Mouse (Mus musculus) CH12.LX (cell line): ENCODE measurements at regions not wholly inside any gene's neighbourhood (a gene's known extent, or its start where the extent isn't known, plus 50 kb on each side); places are given as distances from the start of the nearest gene placed in this dataset.
A peak's percentile ranks its signal among the peaks of the same experiment; 100 is the strongest.

ENCODE experiments used
- DNase-seq: peaks from one replicate; pipeline ENCODE4 v3.0.0-alpha.2; 2013; ENCODE audit errors: extremely low read depth
- H3K27ac ChIP-seq: 2 replicates; pipeline ENCODE4 v1.5.1; 2012; ENCODE audit warnings: low read depth, mild to moderate bottlenecking, control low read depth, moderate library complexity; ENCODE audit not compliant: insufficient read depth
- H3K27me3 ChIP-seq: replicated peaks from 2 replicates; pipeline ENCODE3; 2012; ENCODE audit warnings: inconsistent platforms
- H3K36me3 ChIP-seq, 2 experiments: replicated peaks in 1 of 2; 2 replicates each; pipeline versions ENCODE3 to v1.6.1; 2012; ENCODE audit warnings: inconsistent platforms in 1 of 2, low read length in 1 of 2, mild to moderate bottlenecking in 1 of 2, mixed read lengths in 1 of 2, moderate library complexity in 1 of 2; ENCODE audit not compliant: control insufficient read depth in 1 of 2, insufficient read depth in 1 of 2
- H3K4me1 ChIP-seq, 2 experiments: 2 replicates each; pipeline ENCODE4 v1.6.1; 2012; ENCODE audit warnings: inconsistent platforms in 1 of 2, moderate library complexity in 1 of 2; ENCODE audit not compliant: insufficient read depth in 2 of 2, control insufficient read depth in 1 of 2
- H3K4me2 ChIP-seq: 2 replicates; pipeline ENCODE4 v1.6.1; 2012; ENCODE audit warnings: low read depth, mild to moderate bottlenecking, control low read depth; ENCODE audit not compliant: poor library complexity, insufficient read depth, severe bottlenecking
- H3K4me3 ChIP-seq, 3 experiments: fragments of 150-350 bp in 1 of 3; sonication (generic) in 1 of 3; replicated peaks in 1 of 3; 2 replicates each; pipeline versions ENCODE3 to v1.5.1; 2011 to 2012; ENCODE audit warnings: low read depth in 2 of 3, low read length in 2 of 3, mild to moderate bottlenecking in 2 of 3, moderate library complexity in 2 of 3, control low read depth in 1 of 3, improper control_type of control experiment in 1 of 3, inconsistent platforms in 1 of 3, mixed read lengths in 1 of 3; ENCODE audit not compliant: poor library complexity in 1 of 3
- H3K79me2 ChIP-seq: replicated peaks from 2 replicates; pipeline ENCODE4 v1.6.1; 2012; ENCODE audit warnings: mild to moderate bottlenecking, moderate library complexity; ENCODE audit not compliant: control insufficient read depth, poor library complexity, insufficient read depth, severe bottlenecking; ENCODE audit errors: extremely low read depth
- H3K9ac ChIP-seq: 2 replicates; pipeline ENCODE4 v1.6.1; 2012; ENCODE audit warnings: low read depth, mild to moderate bottlenecking, control low read depth, moderate library complexity; ENCODE audit not compliant: insufficient read depth
- H3K9me3 ChIP-seq: replicated peaks from 2 replicates; pipeline ENCODE3; 2012; ENCODE audit warnings: low read length, inconsistent platforms, mixed read lengths
- BHLHE40 ChIP-seq: IDR thresholded peaks from 2 replicates; pipeline ENCODE4 v1.6.1; 2011; ENCODE audit warnings: mild to moderate bottlenecking, low read depth, low read length, improper control_type of control experiment
- EP300 ChIP-seq: IDR thresholded peaks from 2 replicates; pipeline ENCODE4 v1.6.1; 2011; ENCODE audit warnings: low read length, improper control_type of control experiment
- GABPA ChIP-seq: IDR thresholded peaks from 2 replicates; pipeline ENCODE4 v1.6.1; 2012; ENCODE audit warnings: low read depth, low read length, improper control_type of control experiment, inconsistent platforms; ENCODE audit not compliant: insufficient replicate concordance
- IRF4 ChIP-seq: IDR thresholded peaks from 2 replicates; pipeline ENCODE4 v1.6.1; 2014; ENCODE audit warnings: low read depth, mild to moderate bottlenecking, inconsistent platforms, low read length, improper control_type of control experiment
- JUN ChIP-seq: IDR thresholded peaks from 2 replicates; pipeline ENCODE4 v1.6.1; 2011; ENCODE audit warnings: low read depth, mild to moderate bottlenecking, low read length, improper control_type of control experiment, moderate library complexity; ENCODE audit not compliant: insufficient read depth
- JUND ChIP-seq: conservative IDR thresholded peaks from 2 replicates; pipeline ENCODE4 v1.6.1; 2011; ENCODE audit warnings: low read depth, low read length, improper control_type of control experiment
- TBP ChIP-seq: conservative IDR thresholded peaks from 2 replicates; pipeline ENCODE4 v1.6.1; 2011; ENCODE audit warnings: low read depth, low read length, improper control_type of control experiment
- USF1 ChIP-seq: IDR thresholded peaks from 2 replicates; pipeline ENCODE4 v1.6.1; 2014; ENCODE audit warnings: low read depth, mild to moderate bottlenecking, inconsistent platforms, low read length, improper control_type of control experiment
- dilution Hi-C: fragments of 300-500 bp; cut with MboI; formaldehyde crosslinking; loops from 2 replicates; pipeline ENCODE4 v1.14.3; 2020; ENCODE audit warnings: low sequenced_read_pairs; ENCODE audit not compliant: extremely low pct_unique_long_range_greater_than_20kb, extremely low pct_ligation_motif_present
- in situ Hi-C: fragments of 300-500 bp; cut with MboI; formaldehyde crosslinking; loops from 3 replicates; pipeline ENCODE4 v1.14.3; 2019; ENCODE audit warnings: low sequenced_read_pairs, low pct_ligation_motif_present, low pct_unique_long_range_greater_than_20kb, mixed read lengths

GRCm38 (mm10) chr19:56169998-56170274, 117.0 kb upstream of the Habp2 start:
- Histone ChIP-seq H3K36me3 (no peaks in the 10 kb centered on the region), H3K4me3 (no peak overlapping the region), H3K79me2 (no peaks in the 10 kb centered on the region), H3K4me2 (no peak overlapping the region), H3K9ac (no peak overlapping the region), H3K9me3 (peaks cover 9% of the 10 kb centered on the region)
- in situ Hi-C loops, result no loop called here
- TF ChIP-seq EP300 (0 out of 2 replicates have a peak, but pooled peaks have one; percentile 25), IRF4 (no peak)
- TF ChIP-seq, all 38 proteins: peak for 1
- peak; percentile 40 for DNase-seq
- dilution Hi-C loops, result no loop called here
- H3K4me1 ChIP-seq, result peaks cover 0 to 9% of the 10 kb centered on the region in 2 experiments; a peak in 2 of 4 replicates
- H3K27me3 ChIP-seq, result peaks cover 45% of the 10 kb centered on the region
- H3K27ac ChIP-seq, result no peak overlapping the region

- no peaks in the 10 kb centered on the region for H3K79me2 ChIP-seq
- no peak overlapping the region for H3K9ac ChIP-seq
- peaks cover 62% of the 10 kb centered on the region for H3K27me3 ChIP-seq
- peaks cover 7% of the 10 kb centered on the region for H3K9me3 ChIP-seq
- DNase-seq, result no peak
- no peak overlapping the region for H3K4me3 ChIP-seq
- no peak overlapping the region for H3K27ac ChIP-seq
- peaks cover 0 to 9% of the 10 kb centered on the region in 2 experiments; a peak in 2 of 4 replicates for H3K4me1 ChIP-seq
- TF ChIP-seq USF1, result no peak
- TF ChIP-seq, all 38 proteins: peak for 0
- Histone ChIP-seq H3K4me2 (no peak overlapping the region), H3K36me3 (no peaks in the 10 kb centered on the region)
- in situ Hi-C loops, result no loop called here
- dilution Hi-C loops, result no loop called here
These were observed 114.5 kb upstream of the Habp2 start for GRCm38 (mm10) chr19:56172454-56172853.

- dilution Hi-C loops, result no loop called here
- DNase-seq, result no peak
- no peak overlapping the region for H3K27ac ChIP-seq
- no peaks in the 10 kb centered on the region for H3K36me3 ChIP-seq
- no peak overlapping the region for H3K4me2 ChIP-seq
- in situ Hi-C loops, result no loop called here
- H3K27me3 ChIP-seq, result peaks cover 68% of the 10 kb centered on the region
- H3K4me1 ChIP-seq, result no peaks in the 10 kb centered on the region
- TF ChIP-seq IRF4 (no peak), BHLHE40 (no peak), JUN (no peak), JUND (no peak), TBP (no peak), GABPA (no peak)
- H3K9me3 ChIP-seq, result peaks cover 3% of the 10 kb centered on the region
- no peak overlapping the region for H3K9ac ChIP-seq
- no peak overlapping the region for H3K4me3 ChIP-seq
- no peaks in the 10 kb centered on the region for H3K79me2 ChIP-seq
These were observed 110.9 kb upstream of the Habp2 start for GRCm38 (mm10) chr19:56176059-56176458.
